Mouse (Mus musculus): Measurements from ENCODE around the gene Serpine2. TPM values are rescaled to one million over a fixed set of nuclear protein-coding genes. Genes with fewer than 3 reads are reported as not detected.

Serpine2 gene
- polyA plus RNA-seq (2016; fragmentation: Nextera tagmentation; extraction: Ambion mirVana), result 156 and 157 TPM in 2 replicates

DNA sequence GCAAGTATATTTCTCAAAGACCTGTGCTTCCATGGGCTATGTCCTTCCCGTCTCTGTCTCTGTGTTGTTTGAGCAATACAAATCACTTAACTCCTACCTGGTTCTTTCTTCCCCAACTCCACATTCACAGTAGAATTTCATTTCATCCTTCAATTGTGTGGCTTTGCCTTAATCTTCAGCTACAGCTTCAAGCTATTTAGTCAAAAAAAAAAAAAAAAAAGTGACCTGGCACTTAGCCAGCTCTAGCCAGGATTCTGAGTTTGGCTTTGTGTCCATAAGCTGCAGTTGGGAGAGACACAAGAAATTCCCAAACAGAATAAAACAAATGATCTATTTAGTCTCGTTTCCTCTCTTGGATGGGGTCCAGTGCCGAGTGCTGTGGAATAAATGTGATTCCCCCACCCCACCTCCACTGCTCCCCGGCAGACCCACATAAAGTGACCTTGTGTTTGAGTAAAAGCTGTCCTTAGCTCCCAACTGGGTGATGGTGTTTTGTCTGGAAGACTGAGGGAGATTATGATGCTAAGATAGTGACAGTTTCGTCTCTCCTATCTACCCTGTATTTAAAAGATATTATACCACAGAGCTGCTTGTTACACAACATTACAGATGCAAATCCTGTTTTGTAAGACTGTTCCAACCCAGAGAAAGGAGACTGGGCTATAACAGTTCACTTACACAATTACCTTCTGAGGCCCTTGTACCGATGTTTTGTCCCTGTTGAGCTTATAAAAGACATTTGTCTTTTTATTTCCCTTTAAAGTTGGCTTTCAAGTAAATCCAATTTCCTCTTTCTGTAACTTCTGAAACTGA is at the start of gene Serpine2:
Serpine2 (minus strand) TSS at position 51 of the 813 bp plus-strand sequence.
- peaks cover 4% of the 10 kb centered on the region for H3K27me3 ChIP-seq
- H3K4me2 ChIP-seq (replicated peaks), result no peak within 1 kb of the TSS; the same call in 1 of the 2 replicates
- H3K27ac ChIP-seq, result peak within 1 kb of the TSS; percentile 66
- ATAC-seq (ENCODE audit: low FRiP score), result peak; percentile 36
- H3K9ac ChIP-seq, result no peak within 1 kb of the TSS; the same call in 1 of the 2 replicates
- no peaks in the 10 kb centered on the region for H3K36me3 ChIP-seq
- WGBS, result 38% methylated on average over 6 of the region's 6 CpGs
- no peak within 1 kb of the TSS for H3K4me3 ChIP-seq
- no peaks in the 10 kb centered on the region for H3K9me3 ChIP-seq (replicated peaks)
- peaks cover 36% of the 10 kb centered on the region for H3K4me1 ChIP-seq

DNA sequence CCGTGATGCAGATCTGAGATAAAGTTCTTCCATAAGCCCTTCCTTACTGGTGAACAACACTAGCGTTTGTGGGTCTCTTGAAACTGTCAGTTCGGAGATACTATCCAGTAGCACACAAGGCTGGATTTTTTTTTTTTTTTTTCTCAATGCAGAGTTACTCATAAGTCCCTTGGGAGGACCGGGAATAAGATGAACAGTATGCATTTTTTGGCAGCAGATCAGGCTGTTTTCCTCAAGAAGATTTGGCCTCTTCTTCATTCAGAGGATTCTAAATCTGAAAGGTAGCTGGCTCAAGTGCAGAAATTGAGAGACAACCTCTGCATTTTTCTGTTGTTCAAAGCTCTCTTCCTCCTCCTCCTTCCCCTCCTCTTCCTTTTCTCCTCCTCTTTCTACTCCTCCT is 46.8 kb upstream of the Serpine2 start:
- H3K27me3 ChIP-seq, result no peaks in the 10 kb centered on the region
- H3K9me3 ChIP-seq (replicated peaks), result no peaks in the 10 kb centered on the region
- no peak overlapping the region for H3K9ac ChIP-seq
- no peak overlapping the region for H3K27ac ChIP-seq
- no peak overlapping the region for H3K4me3 ChIP-seq
- no peak overlapping the region for H3K4me2 ChIP-seq (replicated peaks)
- WGBS, result 84% methylated on average over 4 of the region's 4 CpGs
- no peak for ATAC-seq (ENCODE audit: low FRiP score)
- H3K4me1 ChIP-seq, result no peaks in the 10 kb centered on the region
- no peaks in the 10 kb centered on the region for H3K36me3 ChIP-seq

GRCm38 (mm10) chr1:79905241-79905640 is 44.3 kb upstream of the Serpine2 start:
- WGBS, result 74% methylated on average over 3 of the region's 3 CpGs
- Histone ChIP-seq H3K9me3 (replicated peaks) (no peaks in the 10 kb centered on the region), H3K9ac (no peak overlapping the region), H3K4me2 (replicated peaks) (no peak overlapping the region), H3K4me3 (no peak overlapping the region), H3K36me3 (no peaks in the 10 kb centered on the region), H3K27me3 (no peaks in the 10 kb centered on the region), H3K27ac (no peak overlapping the region), H3K4me1 (no peaks in the 10 kb centered on the region)
- ATAC-seq (ENCODE audit: low FRiP score), result no peak

GRCm38 (mm10) chr1:79902901-79903300 is 41.9 kb upstream of the Serpine2 start:
- ATAC-seq (ENCODE audit: low FRiP score), result no peak
- H3K4me2 ChIP-seq (replicated peaks), result no peak overlapping the region
- no peaks in the 10 kb centered on the region for H3K36me3 ChIP-seq
- 75% methylated on average over 2 of the region's 2 CpGs for WGBS
- no peak overlapping the region for H3K4me3 ChIP-seq
- no peaks in the 10 kb centered on the region for H3K4me1 ChIP-seq
- no peaks in the 10 kb centered on the region for H3K27me3 ChIP-seq
- no peak overlapping the region for H3K27ac ChIP-seq
- H3K9ac ChIP-seq, result no peak overlapping the region
- no peaks in the 10 kb centered on the region for H3K9me3 ChIP-seq (replicated peaks)

GRCm38 (mm10) chr1:79882648-79883047 is 21.7 kb upstream of the Serpine2 start:
- H3K27ac ChIP-seq, result no peak overlapping the region
- WGBS, result 70% methylated on average over 3 of the region's 3 CpGs
- no peak overlapping the region for H3K4me3 ChIP-seq
- ATAC-seq (ENCODE audit: low FRiP score), result no peak
- no peaks in the 10 kb centered on the region for H3K4me1 ChIP-seq
- no peak overlapping the region for H3K9ac ChIP-seq
- H3K27me3 ChIP-seq, result no peaks in the 10 kb centered on the region
- no peaks in the 10 kb centered on the region for H3K9me3 ChIP-seq (replicated peaks)
- H3K4me2 ChIP-seq (replicated peaks), result no peak overlapping the region
- no peaks in the 10 kb centered on the region for H3K36me3 ChIP-seq

DNA sequence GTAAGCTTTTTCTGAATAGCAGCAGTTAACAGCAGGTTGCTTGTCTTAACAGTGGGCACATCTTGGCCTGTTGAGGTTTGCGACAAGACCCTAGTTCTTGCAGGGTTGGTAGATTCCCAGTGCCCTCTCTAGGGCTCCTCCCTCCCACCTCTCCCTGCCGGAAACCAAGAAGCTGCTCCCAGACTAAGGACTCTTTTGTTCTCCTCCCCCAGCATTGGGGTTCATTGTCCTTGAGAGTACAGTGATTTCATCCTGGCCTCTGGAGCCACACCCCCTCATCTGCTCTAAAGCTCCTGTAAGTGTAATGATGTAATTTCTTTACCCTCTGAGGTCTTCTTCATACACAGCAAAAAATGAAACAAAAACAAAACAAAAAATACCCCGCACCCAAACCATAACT is 13.8 kb upstream of the Serpine2 start:
- WGBS, result 66% methylated on average over 3 of the region's 3 CpGs
- H3K27me3 ChIP-seq, result no peaks in the 10 kb centered on the region
- peaks cover 4% of the 10 kb centered on the region; the same call in 1 of the 2 replicates for H3K4me1 ChIP-seq
- no peak overlapping the region for H3K4me2 ChIP-seq (replicated peaks)
- H3K36me3 ChIP-seq, result no peaks in the 10 kb centered on the region
- no peak for ATAC-seq (ENCODE audit: low FRiP score)
- no peak overlapping the region for H3K27ac ChIP-seq
- no peak overlapping the region for H3K4me3 ChIP-seq
- no peaks in the 10 kb centered on the region for H3K9me3 ChIP-seq (replicated peaks)
- no peak overlapping the region for H3K9ac ChIP-seq

GRCm38 (mm10) chr1:79860411-79861039 is 455 bp downstream of the Serpine2 start:
- peak; percentile 24; the same call in 1 of the 2 replicates for ATAC-seq (ENCODE audit: low FRiP score)

DNA sequence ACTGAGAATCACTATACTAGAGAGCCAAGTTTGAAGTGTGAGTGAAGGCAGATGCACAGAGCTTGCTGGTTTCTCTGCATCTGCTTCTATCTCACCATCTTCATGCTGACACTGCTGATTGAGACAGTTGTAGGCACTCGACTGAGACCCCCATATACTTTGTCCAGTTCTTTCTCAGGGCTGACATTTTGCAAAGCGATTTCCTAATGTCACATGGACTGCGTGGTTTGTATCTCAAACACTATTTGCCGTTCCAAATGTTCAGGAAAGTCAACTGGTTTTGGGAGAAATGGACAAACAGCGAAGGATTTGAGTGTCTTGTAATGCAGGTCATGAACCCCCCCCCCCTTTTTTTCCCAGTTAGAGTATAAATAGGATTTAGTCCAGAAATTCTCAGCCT is 1.0 kb downstream of the Serpine2 start:
- WGBS, result 88% methylated on average over 5 of the region's 5 CpGs

More at GRCm38 (mm10) chr1:79860411-79861039, 455 bp downstream of the Serpine2 start:
- H3K36me3 ChIP-seq, result no peaks in the 10 kb centered on the region
- peaks cover 36% of the 10 kb centered on the region for H3K4me1 ChIP-seq
- H3K27ac ChIP-seq, result peak overlapping the region; percentile 66
- H3K9ac ChIP-seq, result no peak overlapping the region
- no peak overlapping the region; the same call in 1 of the 2 replicates for H3K4me2 ChIP-seq (replicated peaks)
- peaks cover 4% of the 10 kb centered on the region for H3K27me3 ChIP-seq
- no peaks in the 10 kb centered on the region for H3K9me3 ChIP-seq (replicated peaks)
- H3K4me3 ChIP-seq, result no peak overlapping the region
- 39% methylated on average over 12 of the region's 12 CpGs for WGBS

DNA sequence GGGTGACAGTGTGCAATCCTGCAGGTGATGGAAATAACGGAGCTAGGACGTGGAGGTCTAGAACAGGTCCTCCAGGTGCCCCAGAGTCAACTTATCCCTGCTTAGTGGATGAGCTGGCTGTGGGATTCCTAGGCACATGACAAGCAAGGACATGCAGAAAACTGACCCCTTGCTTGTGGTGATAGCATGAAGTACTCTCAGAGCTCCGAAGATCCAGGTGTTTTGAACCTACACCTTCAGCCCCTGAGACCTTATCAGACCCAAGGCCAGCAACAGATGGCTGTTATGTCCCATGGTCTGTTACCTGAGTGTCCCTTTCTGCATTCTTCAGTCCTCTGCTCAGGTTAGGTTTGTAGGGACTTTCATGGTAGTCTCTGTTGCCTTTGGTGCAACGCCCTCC is 2.0 kb downstream of the Serpine2 start:
- Histone ChIP-seq H3K36me3 (no peaks in the 10 kb centered on the region), H3K9me3 (replicated peaks) (no peaks in the 10 kb centered on the region), H3K9ac (peak overlapping the region; percentile 76), H3K27me3 (peaks cover 4% of the 10 kb centered on the region), H3K4me3 (peak overlapping the region; percentile 67), H3K4me1 (peaks cover 36% of the 10 kb centered on the region), H3K27ac (no peak overlapping the region), H3K4me2 (replicated peaks) (peak overlapping the region; percentile 95)
- WGBS, result 32% methylated on average over 4 of the region's 4 CpGs
- ATAC-seq (ENCODE audit: low FRiP score), result peak; percentile 2; the same call in 1 of the 2 replicates

More for the DNA sequence above, 1.0 kb downstream of the Serpine2 start:
- Histone ChIP-seq H3K27ac (0 out of 2 replicates have a peak overlapping the region, but pooled peaks have one; percentile 66), H3K9ac (no peak overlapping the region), H3K36me3 (no peaks in the 10 kb centered on the region), H3K4me1 (peaks cover 36% of the 10 kb centered on the region), H3K9me3 (replicated peaks) (no peaks in the 10 kb centered on the region), H3K4me2 (replicated peaks) (no peak overlapping the region), H3K4me3 (no peak overlapping the region), H3K27me3 (peaks cover 4% of the 10 kb centered on the region)
- ATAC-seq (ENCODE audit: low FRiP score), result no peak

GRCm38 (mm10) chr1:79858389-79858994 is 2.5 kb downstream of the Serpine2 start:
- H3K4me1 ChIP-seq, result peaks cover 36% of the 10 kb centered on the region
- under 1% methylated on average over 57 of the region's 76 CpGs for WGBS
- H3K9me3 ChIP-seq (replicated peaks), result no peaks in the 10 kb centered on the region
- no peak overlapping the region for H3K27ac ChIP-seq
- H3K4me2 ChIP-seq (replicated peaks), result peak overlapping the region; percentile 95
- H3K9ac ChIP-seq, result peak overlapping the region; percentile 76
- H3K27me3 ChIP-seq, result peaks cover 4% of the 10 kb centered on the region
- H3K36me3 ChIP-seq, result no peaks in the 10 kb centered on the region
- ATAC-seq (ENCODE audit: low FRiP score), result peak; percentile 79
- peak overlapping the region; percentile 67 for H3K4me3 ChIP-seq

- Histone ChIP-seq H3K4me2 (replicated peaks) (peak overlapping the region; percentile 95), H3K9me3 (replicated peaks) (no peaks in the 10 kb centered on the region), H3K36me3 (no peaks in the 10 kb centered on the region), H3K27ac (no peak overlapping the region), H3K27me3 (peaks cover 4% of the 10 kb centered on the region), H3K4me3 (peak overlapping the region; percentile 67), H3K4me1 (peaks cover 36% of the 10 kb centered on the region), H3K9ac (peak overlapping the region; percentile 76)
- ATAC-seq (ENCODE audit: low FRiP score), result peak; percentile 61
- 2% methylated on average over 32 of the region's 32 CpGs for WGBS
These were observed 3.1 kb downstream of the Serpine2 start for GRCm38 (mm10) chr1:79857681-79858388.

DNA sequence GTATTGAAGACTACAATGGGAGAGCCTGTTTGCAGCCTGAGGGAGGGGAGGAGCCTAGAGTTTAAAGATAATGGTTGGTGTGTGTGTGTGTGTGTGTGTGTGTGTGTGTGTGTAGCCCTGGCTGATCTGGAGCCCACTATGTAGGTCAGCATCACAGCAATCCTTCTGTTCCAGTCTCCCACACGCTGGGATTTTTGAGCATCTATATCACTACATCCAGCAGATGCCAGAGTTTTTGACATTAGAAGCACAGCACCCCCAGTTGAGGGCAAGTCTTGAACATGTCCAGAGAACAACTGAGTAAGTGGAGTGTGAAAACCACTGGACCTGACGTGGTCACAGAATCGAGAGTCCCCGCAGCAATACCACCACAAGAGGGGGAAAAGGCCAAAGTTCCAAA is 4.2 kb downstream of the Serpine2 start:
- peak overlapping the region; percentile 95 for H3K4me2 ChIP-seq (replicated peaks)
- no peaks in the 10 kb centered on the region for H3K9me3 ChIP-seq (replicated peaks)
- no peaks in the 10 kb centered on the region for H3K36me3 ChIP-seq
- no peak overlapping the region for H3K27ac ChIP-seq
- ATAC-seq (ENCODE audit: low FRiP score), result no peak
- H3K27me3 ChIP-seq, result peaks cover 4% of the 10 kb centered on the region
- peaks cover 33% of the 10 kb centered on the region for H3K4me1 ChIP-seq
- H3K4me3 ChIP-seq, result no peak overlapping the region
- whole genome bisulfite sequencing, result 28% methylated on average over 4 of the region's 4 CpGs
- H3K9ac ChIP-seq, result no peak overlapping the region
